Mouse (Mus musculus) G1E (cell line): ENCODE data around the gene Ireb2. TPM values are rescaled to one million over a fixed set of nuclear protein-coding genes. Genes with fewer than 3 reads are reported as not detected.
"Not testable (repeated sequence)": the region's sequence is repeated elsewhere in the genome, so short reads cannot be mapped to it uniquely, and the experiment has no call there.

Source experiments
- ATAC-seq: 2 replicates; pipeline ENCODE4 v1.8.0; 2016; ENCODE audit warnings: mild to moderate bottlenecking; ENCODE audit not compliant: insufficient number of reproducible peaks, poor library complexity, low FRiP score, severe bottlenecking; ENCODE audit errors: extremely low read depth
- DNase-seq: peaks from one replicate; pipeline ENCODE4 v3.0.0; 2012; ENCODE audit warnings: low spot score
- H3K27me3 ChIP-seq: 2 replicates; pipeline ENCODE4 v1.6.1; 2012; ENCODE audit warnings: mild to moderate bottlenecking, low read length, inconsistent platforms; ENCODE audit not compliant: insufficient read depth
- H3K36me3 ChIP-seq: replicated peaks from 2 replicates; pipeline ENCODE3; 2012; ENCODE audit warnings: mild to moderate bottlenecking, inconsistent platforms
- H3K4me1 ChIP-seq: 2 replicates; pipeline ENCODE4 v1.6.1; 2012; ENCODE audit warnings: low read depth, low read length, inconsistent platforms, mixed read lengths; ENCODE audit not compliant: insufficient read depth
- H3K4me3 ChIP-seq: 2 replicates; pipeline ENCODE4 v1.5.1; 2012; ENCODE audit warnings: low read depth, mild to moderate bottlenecking, inconsistent platforms, low read length, moderate library complexity, mixed read lengths
- H3K9me3 ChIP-seq: replicated peaks from 2 replicates; pipeline ENCODE4 v1.6.1; 2012; ENCODE audit warnings: inconsistent platforms
- CTCF ChIP-seq: IDR thresholded peaks from 2 replicates; pipeline ENCODE4 v1.5.1; 2012; ENCODE audit warnings: low read depth, low read length, inconsistent platforms, mixed read lengths
- GATA1 ChIP-seq: IDR thresholded peaks from 2 replicates; pipeline ENCODE4 v1.6.1; 2012; ENCODE audit warnings: borderline replicate concordance, low read length, inconsistent platforms, mixed read lengths
- GATA2 ChIP-seq: IDR thresholded peaks from 2 replicates; pipeline ENCODE4 v1.6.1; 2012; ENCODE audit warnings: low read depth, low read length, inconsistent platforms, borderline replicate concordance
- POLR2AphosphoS5 ChIP-seq: IDR thresholded peaks from 2 replicates; pipeline ENCODE4 v1.6.1; 2012; ENCODE audit warnings: low read depth, low read length, inconsistent platforms; ENCODE audit not compliant: insufficient replicate concordance
- TAL1 ChIP-seq: conservative IDR thresholded peaks from 2 replicates; pipeline ENCODE4 v1.6.1; 2012; ENCODE audit warnings: low read depth, low read length, inconsistent platforms, mixed read lengths
- polyA plus RNA-seq: library from polyadenylated mRNA; stranded (reverse); fragments of >175 nt; gene quantifications from 2 replicates; pipeline ENCODE4 v1.2.3, GENCODE M21; 2012
- total RNA-seq, 2 experiments: library from RNA; stranded (forward) in 1 of 2; stranded (reverse) in 1 of 2; fragments of 200-1000 nt in 1 of 2; fragments of >200 nt in 1 of 2; fragmentation: Nextera tagmentation in 1 of 2; gene quantifications; 2 replicates each; pipeline ENCODE4 v1.2.3; 2014 to 2017

The Ireb2 gene
- total RNA-seq (2014; fragmentation: Nextera tagmentation) (60.7 and 70.9 TPM in 2 replicates), total RNA-seq (2017) (46.0 and 47.0 TPM in 2 replicates), polyA plus RNA-seq (1.4 and 2.1 TPM in 2 replicates)

DNA sequence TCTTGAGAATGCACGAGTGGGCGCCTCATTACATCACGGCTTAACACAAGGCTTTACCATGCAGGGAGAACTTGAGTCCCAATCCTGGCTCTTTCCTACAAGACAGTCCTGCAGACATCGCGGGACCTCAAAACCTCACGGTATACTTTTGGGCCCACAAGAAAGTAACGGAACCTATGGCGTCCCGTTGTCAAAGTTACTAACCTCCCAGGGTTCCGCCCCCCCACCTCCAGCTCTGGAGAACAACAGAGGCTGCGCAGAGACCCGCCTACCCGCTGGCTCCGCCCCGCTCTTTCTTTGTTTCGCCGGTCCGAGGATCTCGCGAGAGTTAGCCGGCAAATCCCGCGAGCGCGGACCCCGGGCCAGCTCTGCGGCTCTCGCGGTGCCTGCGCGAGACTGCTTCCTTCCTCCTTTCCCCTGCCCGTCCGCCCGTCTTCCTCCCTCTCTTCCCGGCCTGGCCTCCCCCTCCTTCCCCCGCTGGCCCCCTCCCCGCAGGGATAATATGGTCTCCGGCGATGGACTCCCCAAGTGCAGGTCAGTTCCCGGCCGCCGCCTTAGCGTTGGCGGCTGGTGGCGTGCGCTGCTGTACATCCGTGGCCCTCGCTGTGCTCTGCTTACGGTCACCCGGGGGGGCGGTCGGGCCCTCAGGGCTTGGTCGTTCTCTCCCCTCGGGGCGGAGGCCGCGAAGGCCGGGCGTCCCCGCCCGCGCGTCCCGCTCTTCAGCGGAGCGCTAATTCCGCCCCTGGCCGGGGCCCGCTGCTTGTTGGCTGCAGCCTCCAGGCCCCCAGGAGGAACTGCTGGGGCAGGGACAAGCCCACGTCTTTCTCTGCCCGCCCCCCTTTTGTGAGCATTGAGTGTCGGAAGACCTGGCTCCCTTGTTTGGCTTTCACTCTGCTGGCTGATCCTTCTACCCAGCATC lies at the start of gene Ireb2:
Gene Ireb2, plus strand, starts transcription at position 427 of the 919 bp plus-strand sequence.
- peak within 1 kb of the TSS; percentile 93 for H3K4me3 ChIP-seq
- peak; percentile 85 for ATAC-seq

DNA sequence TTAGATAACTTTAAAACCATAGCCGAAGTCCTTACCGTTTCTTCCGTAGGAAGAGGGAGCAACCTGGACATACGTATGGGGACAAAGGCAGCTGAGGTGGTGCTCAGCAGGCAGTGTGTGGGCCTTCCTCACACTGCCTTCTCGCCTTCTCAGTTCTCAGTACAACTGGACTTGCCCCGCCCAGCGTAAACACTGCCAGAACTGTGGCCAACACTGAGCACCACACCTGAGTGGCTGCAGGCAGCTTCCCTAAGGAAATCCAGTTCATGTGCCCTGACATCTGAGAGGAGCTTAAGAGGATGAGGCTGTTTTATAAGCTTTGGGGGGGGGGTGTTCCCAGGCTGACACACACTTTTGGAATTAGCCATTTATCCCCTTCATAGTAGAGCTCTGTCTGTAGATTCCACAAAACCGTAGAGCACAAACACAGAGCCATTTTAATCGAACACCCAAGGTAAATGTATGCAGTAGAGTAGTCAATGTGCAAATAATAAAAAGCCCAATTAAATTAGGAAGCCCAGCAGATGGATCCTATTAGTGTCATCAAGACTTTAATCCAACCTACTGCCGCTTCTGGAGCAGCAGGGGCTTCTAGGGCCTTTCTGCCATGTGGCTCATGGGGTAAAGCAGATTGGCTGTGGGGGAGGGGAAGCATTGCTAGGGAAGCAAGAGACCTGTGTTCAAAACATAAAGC lies 46.9 kb upstream of the Ireb2 start:
- TF ChIP-seq GATA1 = no peak
- no peak for TF ChIP-seq POLR2AphosphoS5
- no peak for TF ChIP-seq GATA2
- no peak for TF ChIP-seq TAL1
- no peak overlapping the region for H3K4me3 ChIP-seq
- ATAC-seq (no peak), DNase-seq (no peak)
- no peaks in the 10 kb centered on the region for H3K9me3 ChIP-seq
- H3K27me3 ChIP-seq = peaks cover 12% of the 10 kb centered on the region
- H3K36me3 ChIP-seq = no peaks in the 10 kb centered on the region
- H3K4me1 ChIP-seq = no peaks in the 10 kb centered on the region

More for the DNA sequence above, at the start of gene Ireb2:
- Histone ChIP-seq H3K4me1 (peaks cover 28% of the 10 kb centered on the region), H3K9me3 (no peaks in the 10 kb centered on the region), H3K36me3 (peaks cover 35% of the 10 kb centered on the region), H3K27me3 (peaks cover 7% of the 10 kb centered on the region; the same call in 1 of the 2 replicates)
- TF ChIP-seq CTCF (no peak), GATA2 (no peak), POLR2AphosphoS5 (no peak), TAL1 (no peak), GATA1 (no peak)
- peak; percentile 92 for DNase-seq

DNA sequence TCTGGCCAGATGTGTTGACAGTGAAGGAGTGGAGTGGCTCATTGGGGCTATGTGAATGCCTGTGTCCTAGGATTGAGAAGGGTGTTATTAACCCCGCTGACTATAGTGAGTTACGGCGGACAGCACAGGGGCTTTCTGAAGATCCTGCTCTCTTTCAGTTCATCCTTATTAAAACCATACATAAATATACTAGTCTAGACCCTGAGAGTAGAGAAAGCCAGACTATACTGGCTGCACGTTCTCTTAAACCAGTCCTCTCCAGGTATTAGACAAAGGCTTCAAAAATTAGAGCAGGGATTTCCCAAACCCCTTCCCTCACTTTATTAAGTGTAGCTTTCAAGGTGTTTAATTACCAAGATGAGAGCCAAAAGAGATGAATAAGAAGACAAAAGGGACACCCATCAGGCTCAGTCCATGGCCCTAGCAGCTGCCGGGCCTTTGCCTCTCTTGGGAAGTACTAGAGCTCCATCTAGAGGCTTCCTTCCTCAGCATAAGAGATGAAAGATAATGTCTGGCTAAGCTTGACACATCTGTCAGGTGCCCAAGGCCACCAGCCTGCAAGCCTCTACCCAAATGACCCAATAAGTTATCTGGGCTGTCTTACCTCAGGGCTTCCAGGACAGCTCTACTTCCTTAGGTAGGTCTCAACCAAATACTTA lies 42.0 kb upstream of the Ireb2 start:
- ATAC-seq (no peak), DNase-seq (peak; percentile 10)
- Histone ChIP-seq H3K4me3 (no peak overlapping the region), H3K27me3 (peaks cover 9% of the 10 kb centered on the region; the same call in 1 of the 2 replicates), H3K36me3 (no peaks in the 10 kb centered on the region), H3K9me3 (no peaks in the 10 kb centered on the region), H3K4me1 (no peaks in the 10 kb centered on the region)
- TF ChIP-seq POLR2AphosphoS5 (no peak), TAL1 (no peak), GATA1 (no peak), GATA2 (no peak), CTCF (no peak)

DNA sequence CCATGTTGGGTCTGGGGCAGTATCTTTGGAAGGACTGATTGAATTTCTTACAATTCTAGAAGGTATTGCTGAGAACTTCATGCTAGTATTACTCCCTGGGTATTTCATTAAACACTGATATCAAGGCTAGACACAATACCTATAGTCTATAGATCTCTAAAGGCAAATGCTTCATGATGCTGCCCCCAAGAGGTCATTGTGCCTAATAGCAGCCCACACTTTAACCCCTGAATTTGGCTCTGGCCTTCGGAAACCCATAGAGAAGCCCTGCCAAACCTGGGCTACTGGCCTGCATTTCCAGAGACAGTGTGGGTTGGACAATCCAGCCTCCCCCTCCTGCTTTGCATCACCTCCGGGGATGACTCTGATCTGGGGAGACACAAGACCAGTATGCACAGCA lies 33.8 kb upstream of the Ireb2 start:
- ATAC-seq (no peak), DNase-seq (no peak)
- Histone ChIP-seq H3K27me3 (peaks cover 18% of the 10 kb centered on the region), H3K36me3 (no peaks in the 10 kb centered on the region), H3K9me3 (no peaks in the 10 kb centered on the region), H3K4me1 (no peaks in the 10 kb centered on the region), H3K4me3 (no peak overlapping the region)
- TF ChIP-seq CTCF = 0 out of 2 replicates have a peak, but pooled peaks have one; percentile 28
- TF ChIP-seq GATA2 = no peak

DNA sequence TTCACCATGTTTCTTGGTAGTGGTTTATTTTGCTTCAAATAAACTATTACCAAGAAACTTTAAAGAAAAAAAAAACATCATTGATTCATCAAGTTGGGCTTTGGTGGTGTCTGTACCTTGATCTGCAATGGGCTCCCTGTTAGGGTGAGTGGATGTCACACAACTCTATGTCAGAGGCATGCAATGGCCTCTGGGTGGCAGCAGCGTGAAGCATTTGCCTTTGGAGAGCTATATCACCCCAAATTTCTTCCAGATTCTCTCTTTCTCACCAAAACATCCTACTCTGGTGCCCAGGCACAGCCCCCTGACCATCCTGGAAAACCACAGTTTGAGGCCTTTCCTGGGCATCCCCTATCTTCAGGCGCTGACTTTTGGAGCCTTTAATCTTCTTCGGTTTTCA lies 33.0 kb upstream of the Ireb2 start:
- TF ChIP-seq POLR2AphosphoS5 = no peak
- no peak for TF ChIP-seq GATA1
- TF ChIP-seq CTCF = 0 out of 2 replicates have a peak, but pooled peaks have one; percentile 20
- DNase-seq = peak; percentile 22
- no peaks in the 10 kb centered on the region for H3K4me1 ChIP-seq
- H3K9me3 ChIP-seq = no peaks in the 10 kb centered on the region
- H3K36me3 ChIP-seq = no peaks in the 10 kb centered on the region
- ATAC-seq = no peak
- H3K4me3 ChIP-seq = no peak overlapping the region
- H3K27me3 ChIP-seq = peaks cover 20% of the 10 kb centered on the region

DNA sequence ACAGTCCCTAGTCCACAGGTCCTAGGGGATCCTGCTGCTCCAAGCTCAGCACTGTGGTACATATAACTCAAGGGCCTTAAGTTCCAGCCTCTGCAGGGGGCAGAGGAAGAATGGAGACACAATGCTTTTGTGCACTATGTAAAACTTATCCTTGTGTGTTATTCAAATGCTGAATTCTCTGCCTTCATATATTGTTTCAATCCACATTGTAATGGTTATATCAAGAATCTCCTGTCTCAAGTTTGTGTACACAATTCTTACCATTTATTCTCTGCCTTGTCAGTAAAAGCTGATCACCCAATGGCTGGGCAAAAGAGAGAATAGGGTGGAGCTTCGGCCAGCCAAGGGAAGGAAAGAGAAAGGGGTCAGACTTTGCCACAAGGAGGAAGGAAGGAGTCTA lies 29.8 kb upstream of the Ireb2 start:
- Histone ChIP-seq H3K27me3 (peaks cover 11% of the 10 kb centered on the region), H3K4me1 (peaks cover 8% of the 10 kb centered on the region), H3K36me3 (no peaks in the 10 kb centered on the region), H3K4me3 (no peak overlapping the region), H3K9me3 (no peaks in the 10 kb centered on the region)
- DNase-seq (no peak), ATAC-seq (no peak)
- TF ChIP-seq CTCF (no peak), TAL1 (no peak), GATA2 (no peak), GATA1 (no peak), POLR2AphosphoS5 (no peak)

DNA sequence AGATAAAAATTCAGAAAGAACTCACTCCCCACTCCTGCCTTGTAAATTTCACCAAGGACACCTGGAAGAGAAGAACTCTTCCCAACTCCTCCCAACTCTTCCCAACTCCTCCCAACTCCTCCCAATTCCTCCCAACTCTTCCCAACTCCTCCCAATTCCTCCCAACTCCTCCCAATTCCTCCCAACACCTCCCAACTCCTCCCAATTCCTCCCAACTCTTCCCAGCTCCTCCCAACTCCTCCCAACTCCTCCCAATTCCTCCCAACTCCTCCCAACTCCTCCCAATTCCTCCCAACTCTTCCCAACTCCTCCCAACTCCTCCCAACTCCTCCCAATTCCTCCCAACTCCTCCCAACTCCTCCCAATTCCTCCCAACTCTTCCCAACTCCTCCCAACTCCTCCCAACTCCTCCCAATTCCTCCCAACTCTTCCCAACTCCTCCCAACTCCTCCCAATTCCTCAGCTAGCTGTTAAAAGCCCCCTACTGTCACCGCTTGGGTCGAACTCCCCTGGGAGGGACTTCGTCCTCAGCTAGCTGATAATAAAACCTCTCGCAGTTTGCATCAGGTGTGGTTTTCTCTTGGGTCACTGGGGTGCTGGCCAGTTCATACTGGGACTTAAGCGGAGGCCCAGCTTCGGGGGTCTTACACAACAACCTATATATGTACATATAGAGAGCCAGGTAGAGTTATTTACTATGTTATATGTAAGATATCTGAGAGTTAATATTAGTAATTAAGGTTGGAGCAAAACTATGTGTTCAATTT lies 27.5 kb upstream of the Ireb2 start:
- H3K9me3 ChIP-seq, H3K4me1 ChIP-seq, H3K36me3 ChIP-seq, DNase-seq, H3K4me3 ChIP-seq, ATAC-seq: not testable (repeated sequence)
- H3K27me3 ChIP-seq = peaks cover 11% of the 10 kb centered on the region
